In genomic region chr12:91878056-91878911, GRCm38 (mm10) we compare ENCODE assay signal across 10 mouse cellular contexts. TPM values are rescaled to one million over a fixed set of nuclear protein-coding genes. Genes with fewer than 3 reads are reported as not detected.
DNase-seq lines count a peak whose midpoint lies in the region; ATAC-seq and TF ChIP-seq lines count a peak whose summit lies in the region.
"Had no signal": no experiment of that assay in that cellular context is flagged by ENCODE, and none has a peak within 500 bp of the region (broad histone marks: within the 10 kb centered on the region; RNA-seq: fewer than 3 reads in every experiment).

No protein-coding gene starts in this region.

- no peaks in the 10 kb centered on the region for H3K27me3 ChIP-seq in hindbrain, embryonic 14.5 days (ENCODE audit: control insufficient read depth, insufficient read depth, low read length)
- no peaks in the 10 kb centered on the region for H3K27me3 ChIP-seq in myocyte (ENCODE audit: control insufficient read depth, insufficient read depth, insufficient read length)
- H3K27me3 ChIP-seq: stomach, embryonic 15.5 days had no signal

- peak overlapping the region; percentile 21; the same call in 1 of the 2 replicates for H3K4me2 ChIP-seq in hindbrain, embryonic 14.5 days (replicated peaks)
- peak overlapping the region; percentile 66 for H3K4me2 ChIP-seq in myocyte (ENCODE audit: low read depth)
- H3K4me2 ChIP-seq: stomach, embryonic 15.5 days had no signal

- no peaks in the 10 kb centered on the region for H3K79me2 ChIP-seq in myocyte (ENCODE audit: control insufficient read depth, insufficient read depth)

- H3K27ac ChIP-seq in layer of hippocampus, adult 2 months: peak overlapping the region; percentile 49
- H3K27ac ChIP-seq in cortical plate, adult 2 months (ENCODE audit: insufficient read depth, low read length): peak overlapping the region; percentile 48; the same call in 1 of the 2 replicates
- H3K27ac ChIP-seq in hindbrain, embryonic 14.5 days: peak overlapping the region; percentile 43; the same call in 1 of the 2 replicates
- H3K27ac ChIP-seq: stomach, embryonic 15.5 days had no signal

- H3K4me1 ChIP-seq in cortical plate, adult 2 months (ENCODE audit: control insufficient read depth, insufficient read depth, low read length): no peaks in the 10 kb centered on the region; the same call in 1 of the 2 replicates
- 0 out of 2 replicates have a peak, but pooled peaks cover 10% of the 10 kb centered on the region for H3K4me1 ChIP-seq in hindbrain, embryonic 14.5 days (replicated peaks; ENCODE audit: control insufficient read depth, insufficient read depth, low read length)
- H3K4me1 ChIP-seq: stomach, embryonic 15.5 days had no signal

- no peak overlapping the region for H3K9ac ChIP-seq in hindbrain, embryonic 14.5 days
- H3K9ac ChIP-seq: liver, postnatal 0 days; stomach, embryonic 15.5 days had no signal

- WGBS in hindbrain, embryonic 14.5 days: 60% methylated on average over 21 of the region's 21 CpGs

- H3ac ChIP-seq in myocyte (ENCODE audit: control insufficient read depth, insufficient read length): no peak overlapping the region

- no peak overlapping the region for H3K4me3 ChIP-seq in layer of hippocampus, adult 2 months
- H3K4me3 ChIP-seq in cortical plate, adult 2 months (ENCODE audit: insufficient read depth, low read length): 0 out of 2 replicates have a peak overlapping the region, but pooled peaks have one; percentile 7
- no peak overlapping the region for H3K4me3 ChIP-seq in hindbrain, embryonic 14.5 days (replicated peaks; ENCODE audit: low read length)
- no peak overlapping the region for H3K4me3 ChIP-seq in myocyte
- H3K4me3 ChIP-seq: stomach, embryonic 15.5 days had no signal

- H3K36me3 ChIP-seq in hindbrain, embryonic 14.5 days (replicated peaks; ENCODE audit: control insufficient read depth, insufficient read depth): no peaks in the 10 kb centered on the region
- H3K36me3 ChIP-seq in myocyte (ENCODE audit: control insufficient read depth, insufficient read depth): no peaks in the 10 kb centered on the region
- H3K36me3 ChIP-seq: stomach, embryonic 15.5 days had no signal

- no peak for DNase-seq in layer of hippocampus, adult 2 months (ENCODE audit: low spot score in 2 of 2)
- no peak for DNase-seq in layer of hippocampus, adult 9-10 months (ENCODE audit: low spot score)
- DNase-seq in hindbrain, embryonic 14.5 days (ENCODE audit: low spot score): no peak
- DNase-seq in adrenal gland, postnatal 10 days: no peak
- DNase-seq in urinary bladder, postnatal 10 days (ENCODE audit: low spot score): no peak
- DNase-seq in urinary bladder, postnatal 36 days (ENCODE audit: low spot score in 2 of 2): no peak

- ATAC-seq in hindbrain, embryonic 14.5 days (ENCODE audit: low FRiP score): 0 out of 2 replicates have a peak, but pooled peaks have one; percentile 14
- ATAC-seq: liver, postnatal 0 days had no signal

- no peak for TF ChIP-seq CTCF in layer of hippocampus, adult 2 months (conservative IDR thresholded peaks at IDR 0.05)
- TF ChIP-seq CTCF in cortical plate, adult 2 months (IDR thresholded peaks at IDR 0.05; ENCODE audit: extremely low read depth, insufficient read depth, low read length): no peak

- no peaks in the 10 kb centered on the region for H3K9me3 ChIP-seq in hindbrain, embryonic 14.5 days (ENCODE audit: control insufficient read depth, low read length)
- H3K9me3 ChIP-seq: stomach, embryonic 15.5 days had no signal

- TF ChIP-seq POLR2A in cortical plate, adult 2 months (IDR thresholded peaks at IDR 0.05; ENCODE audit: extremely low read depth, insufficient read depth, low read length): no peak
- no peak for TF ChIP-seq POLR2A in myocyte (IDR thresholded peaks at IDR 0.05; ENCODE audit: insufficient read length, low read depth)

TF ChIP-seq in myocyte, 11 proteins besides CTCF, POLR2A, EP300 and RAD21:
- no peak for TF ChIP-seq E2F4 (IDR thresholded peaks at IDR 0.05; ENCODE audit: insufficient read depth)
- no peak for TF ChIP-seq TCF12 (IDR thresholded peaks at IDR 0.05; ENCODE audit: insufficient read depth, poor library complexity, severe bottlenecking)
- TF ChIP-seq POLR2AphosphoS2 (IDR thresholded peaks at IDR 0.05; ENCODE audit: insufficient read length, low read depth): no peak
- TF ChIP-seq MYOD1 (IDR thresholded peaks at IDR 0.05; ENCODE audit: control insufficient read depth in 1 of 3, insufficient read length in 2 of 3, low read depth in 2 of 3): no peak
- TF ChIP-seq CEBPB (IDR thresholded peaks at IDR 0.05; ENCODE audit: insufficient read depth, poor library complexity, severe bottlenecking): no peak
- TF ChIP-seq REST (IDR thresholded peaks at IDR 0.05; ENCODE audit: insufficient read depth, insufficient read length): no peak
- TF ChIP-seq MAX (IDR thresholded peaks at IDR 0.05; ENCODE audit: low read depth): no peak
- no peak for TF ChIP-seq TCF3 (IDR thresholded peaks at IDR 0.05; ENCODE audit: insufficient read length, low read depth)
- no peak for TF ChIP-seq MYOG (IDR thresholded peaks at IDR 0.05; ENCODE audit: control insufficient read depth in 1 of 3, insufficient read depth in 1 of 3, insufficient read length in 2 of 3, low read depth in 2 of 3)
- TF ChIP-seq SRF (IDR thresholded peaks at IDR 0.05; ENCODE audit: control insufficient read depth, insufficient read length, low read depth): no peak
- TF ChIP-seq USF1 (IDR thresholded peaks at IDR 0.05; ENCODE audit: low read depth): no peak

RNA-seq across cellular contexts. Expression of gene Sel1l, which starts 29.3 kb away (rescaled TPM):
- total RNA-seq in layer of hippocampus, adult 2 months (2021): 100 to 1,000 TPM; 167 to 172 TPM
- polyA plus RNA-seq in cortical plate, adult 2 months (2012; rRNA removed): 98.9 and 107 TPM in 2 replicates
- 98.1 and 105 TPM in 2 replicates for polyA plus RNA-seq in hindbrain, embryonic 14.5 days (2014; fragmentation: Nextera tagmentation; extraction: Ambion mirVana)
- 54.2 TPM for polyA plus RNA-seq in myocyte (2012; fragmentation: generic; extraction: Trizol)
- total RNA-seq in adrenal gland, postnatal 10 days (2021): 100 to 1,000 TPM; 122 to 151 TPM
